Mouse (Mus musculus) heart, adult 2 months (tissue): ENCODE data around the gene Kcnip4. TPM values are rescaled to one million over a fixed set of nuclear protein-coding genes. Genes with fewer than 3 reads are reported as not detected.

Experiments used
- DNase-seq, 2 experiments: peaks; one replicate each; pipeline ENCODE4 v3.0.0; 2021
- H3K27ac ChIP-seq: fragments of 200-600 bp; 2 replicates; pipeline ENCODE4 v1.8.1; 2022
- H3K27me3 ChIP-seq: fragments of 200-500 bp; 2 replicates; pipeline ENCODE4 v1.6.1; 2012; ENCODE audit warnings: mild to moderate bottlenecking, low read length, inconsistent platforms, mixed read lengths; ENCODE audit not compliant: control insufficient read depth, insufficient read depth
- H3K36me3 ChIP-seq: fragments of 200-500 bp; 2 replicates; pipeline ENCODE4 v1.6.1; 2012; ENCODE audit warnings: low read length, inconsistent platforms; ENCODE audit not compliant: control insufficient read depth, insufficient read depth
- H3K4me1 ChIP-seq: fragments of 200-500 bp; 2 replicates; pipeline ENCODE4 v1.6.1; 2011; ENCODE audit warnings: low read length; ENCODE audit not compliant: control insufficient read depth, insufficient read depth
- H3K4me3 ChIP-seq: fragments of 200-600 bp; 2 replicates; pipeline ENCODE4 v1.8.1; 2022
- H3K79me2 ChIP-seq: fragments of 200-500 bp; replicated peaks from 2 replicates; pipeline ENCODE4 v1.6.1; 2012; ENCODE audit warnings: mild to moderate bottlenecking, inconsistent platforms, low read length, moderate library complexity, mixed read lengths; ENCODE audit not compliant: control insufficient read depth, insufficient read depth
- H3K9ac ChIP-seq: fragments of 200-500 bp; 2 replicates; pipeline ENCODE4 v1.6.1; 2012; ENCODE audit warnings: low read depth, mild to moderate bottlenecking, control low read depth, inconsistent platforms, low read length, mixed read lengths
- CTCF ChIP-seq: fragments of 200-600 bp; IDR thresholded peaks from 2 replicates; pipeline ENCODE4 v1.8.1; 2022; ENCODE audit warnings: antibody characterized with exemption, mild to moderate bottlenecking, moderate library complexity
- EP300 ChIP-seq: fragments of 200-500 bp; IDR thresholded peaks from 2 replicates; pipeline ENCODE4 v1.6.1; 2011; ENCODE audit warnings: low read depth, low read length, control low read depth; ENCODE audit not compliant: insufficient read depth
- POLR2A ChIP-seq: fragments of 200-500 bp; IDR thresholded peaks from 2 replicates; pipeline ENCODE4 v1.6.1; 2011; ENCODE audit warnings: mild to moderate bottlenecking, low read depth, low read length, control low read depth; ENCODE audit not compliant: insufficient read depth
- WGBS: fragments of 180-500 bp; shearing (Covaris S2); methylation state at CpG from one replicate; pipeline ENCODE4 v1.1.7; 2018; 5-methylcytosine and 5-hydroxymethylcytosine counted together
- intact Hi-C: fragments of 180-260 bp; cut with DNase I; formaldehyde crosslinking; loops from one replicate; pipeline ENCODE4 v1.15.1; 2025
- polyA plus RNA-seq: library from polyadenylated mRNA; depleted of rRNA; stranded (reverse); fragments of >200 nt; gene quantifications from 2 replicates; pipeline ENCODE4 v1.2.3, GENCODE M21; 2012
- total RNA-seq, 2 experiments: library from RNA; stranded (reverse); gene quantifications; 2 replicates each; pipeline ENCODE4 v1.2.3; 2021

Kcnip4 gene
- total and polyA plus RNA-seq, 3 experiments, result 0.10 TPM; not detected in 2

DNA sequence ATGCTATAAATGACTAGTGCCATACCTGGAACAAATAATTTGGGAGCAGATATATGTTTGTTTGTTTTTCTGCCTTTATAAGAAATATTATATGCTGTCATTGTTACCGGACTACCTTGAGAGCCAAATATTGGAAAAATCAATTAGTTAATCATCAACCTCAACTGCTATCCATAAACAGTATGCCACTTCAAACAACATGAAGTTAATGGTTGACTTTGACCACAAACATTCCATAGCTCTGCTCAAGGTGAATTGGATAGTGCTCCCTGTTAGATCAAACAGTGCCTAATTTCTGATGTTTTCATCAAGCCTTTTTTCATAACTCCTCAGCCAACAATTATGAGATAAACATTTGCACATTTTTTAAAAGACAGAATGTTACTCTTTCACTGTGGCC is 195.7 kb downstream of the Kcnip4 start:
- TF ChIP-seq EP300, result no peak
- TF ChIP-seq POLR2A, result no peak
- TF ChIP-seq CTCF, result no peak
- H3K27me3 ChIP-seq, result no peaks in the 10 kb centered on the region
- H3K79me2 ChIP-seq, result no peaks in the 10 kb centered on the region
- DNase-seq, result no peak
- H3K36me3 ChIP-seq, result no peaks in the 10 kb centered on the region
- WGBS, result 100% methylated on average over 1 of the region's 1 CpGs
- H3K9ac ChIP-seq, result no peak overlapping the region
- no peak overlapping the region for H3K4me3 ChIP-seq
- intact Hi-C loops, result no loop called here
- H3K4me1 ChIP-seq, result no peaks in the 10 kb centered on the region
- H3K27ac ChIP-seq, result no peak overlapping the region

DNA sequence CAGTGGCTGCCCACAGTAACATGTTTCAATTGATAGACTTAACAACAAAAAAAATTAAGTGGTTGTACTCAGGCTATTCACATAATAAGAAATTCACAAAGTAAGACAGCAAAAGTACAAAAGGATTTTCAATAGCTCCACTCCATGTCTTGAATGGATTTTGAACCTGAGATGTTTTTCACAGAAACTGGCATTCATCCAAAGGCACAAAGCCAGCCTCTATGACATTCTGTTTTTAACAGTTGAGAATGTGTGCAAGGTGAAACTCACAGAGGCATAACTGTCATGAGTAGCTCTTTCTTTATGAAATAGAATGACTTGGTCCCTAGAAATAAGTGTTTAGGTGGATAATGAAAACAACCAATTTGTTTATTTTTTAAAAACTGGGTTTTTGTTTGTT is 206.0 kb downstream of the Kcnip4 start:
- TF ChIP-seq EP300 (no peak), CTCF (no peak), POLR2A (no peak)
- intact Hi-C loops, result no loop called here
- H3K36me3 ChIP-seq, result no peaks in the 10 kb centered on the region

DNA sequence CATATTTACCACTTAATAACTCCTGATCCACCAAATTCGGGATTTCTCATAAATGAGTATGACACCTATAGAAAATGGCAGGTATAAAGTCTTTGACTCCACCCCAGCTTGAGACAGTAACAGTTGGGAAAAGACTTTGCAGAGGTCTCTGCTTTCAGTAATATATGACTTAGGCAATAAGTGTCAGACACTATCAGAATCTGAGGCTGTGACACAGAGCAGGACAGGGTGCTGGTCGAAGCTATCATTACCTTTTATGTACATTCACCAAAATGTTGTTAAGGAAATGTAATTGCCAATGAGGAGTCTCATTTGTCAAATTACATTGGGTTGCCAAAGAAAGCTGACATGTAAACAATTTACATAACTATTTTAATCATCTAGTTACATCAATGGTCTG is 206.8 kb downstream of the Kcnip4 start:
- no peak for DNase-seq

More for the DNA sequence above, 206.0 kb downstream of the Kcnip4 start:
- H3K4me1 ChIP-seq, result no peaks in the 10 kb centered on the region
- H3K79me2 ChIP-seq, result no peaks in the 10 kb centered on the region
- H3K27ac ChIP-seq, result no peak overlapping the region
- no peak overlapping the region for H3K9ac ChIP-seq
- H3K4me3 ChIP-seq, result no peak overlapping the region
- no peaks in the 10 kb centered on the region for H3K27me3 ChIP-seq
- no peak for DNase-seq

DNA sequence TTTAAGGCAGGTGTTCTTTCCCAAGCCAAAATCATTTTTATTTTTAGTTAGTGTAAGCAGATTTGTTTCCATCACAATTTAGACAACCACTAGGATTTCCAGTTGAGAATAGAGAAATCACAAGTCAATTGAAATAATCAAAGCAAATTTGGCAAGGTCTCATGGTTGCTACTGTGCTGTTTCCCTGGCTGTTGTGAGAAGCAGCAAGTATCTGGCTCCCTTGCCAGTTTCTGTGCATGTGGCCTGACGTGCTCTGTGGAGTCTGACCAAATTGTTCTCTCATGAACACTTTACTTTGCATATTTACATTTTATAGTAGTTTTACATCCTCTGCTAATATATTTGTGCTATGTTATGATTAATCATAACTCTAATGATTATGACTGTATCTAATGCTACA is 217.9 kb downstream of the Kcnip4 start:
- no peaks in the 10 kb centered on the region for H3K79me2 ChIP-seq
- H3K27me3 ChIP-seq, result no peaks in the 10 kb centered on the region
- no peak overlapping the region for H3K27ac ChIP-seq
- H3K4me1 ChIP-seq, result no peaks in the 10 kb centered on the region
- intact Hi-C loops, result no loop called here
- WGBS, result 38% methylated on average over 1 of the region's 1 CpGs
- TF ChIP-seq CTCF (no peak), EP300 (no peak), POLR2A (no peak)
- DNase-seq, result no peak
- H3K4me3 ChIP-seq, result no peak overlapping the region
- H3K9ac ChIP-seq, result no peak overlapping the region
- no peaks in the 10 kb centered on the region for H3K36me3 ChIP-seq

More for the DNA sequence above, 206.8 kb downstream of the Kcnip4 start:
- H3K4me3 ChIP-seq, result no peak overlapping the region
- intact Hi-C loops, result no loop called here
- WGBS, result 70% methylated on average over 2 of the region's 2 CpGs
- no peak overlapping the region for H3K9ac ChIP-seq
- TF ChIP-seq CTCF, result no peak
- TF ChIP-seq EP300, result no peak
- TF ChIP-seq POLR2A, result no peak
- H3K27me3 ChIP-seq, result no peaks in the 10 kb centered on the region
- H3K36me3 ChIP-seq, result no peaks in the 10 kb centered on the region
- H3K4me1 ChIP-seq, result no peaks in the 10 kb centered on the region
- no peaks in the 10 kb centered on the region for H3K79me2 ChIP-seq
- no peak overlapping the region for H3K27ac ChIP-seq

DNA sequence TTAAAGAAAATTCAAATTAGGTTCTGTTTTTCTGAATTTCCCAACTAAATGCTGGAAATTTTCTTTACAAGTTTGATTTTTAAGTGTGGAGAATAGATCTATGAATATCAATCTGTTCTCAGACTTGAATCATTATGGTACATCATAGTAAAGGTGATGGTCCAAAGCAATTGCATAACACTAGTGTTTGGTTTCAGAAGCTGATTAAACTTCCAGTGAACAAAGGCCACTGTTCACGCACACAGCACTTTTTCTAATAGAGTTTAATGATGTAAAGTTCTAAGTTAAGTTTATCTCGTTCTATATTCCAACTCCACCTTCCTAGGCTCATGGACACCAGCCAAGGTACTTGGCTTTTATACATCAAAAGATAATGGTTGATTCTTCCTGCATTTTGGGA is 219.4 kb downstream of the Kcnip4 start:
- H3K4me3 ChIP-seq, result no peak overlapping the region
- no peak for DNase-seq
- no peaks in the 10 kb centered on the region for H3K4me1 ChIP-seq
- 42% methylated on average over 2 of the region's 2 CpGs for WGBS
- H3K27ac ChIP-seq, result no peak overlapping the region
- no peaks in the 10 kb centered on the region for H3K36me3 ChIP-seq
- TF ChIP-seq CTCF (no peak), POLR2A (no peak), EP300 (no peak)
- no peak overlapping the region for H3K9ac ChIP-seq
- intact Hi-C loops, result no loop called here
- no peaks in the 10 kb centered on the region for H3K79me2 ChIP-seq
- H3K27me3 ChIP-seq, result no peaks in the 10 kb centered on the region

DNA sequence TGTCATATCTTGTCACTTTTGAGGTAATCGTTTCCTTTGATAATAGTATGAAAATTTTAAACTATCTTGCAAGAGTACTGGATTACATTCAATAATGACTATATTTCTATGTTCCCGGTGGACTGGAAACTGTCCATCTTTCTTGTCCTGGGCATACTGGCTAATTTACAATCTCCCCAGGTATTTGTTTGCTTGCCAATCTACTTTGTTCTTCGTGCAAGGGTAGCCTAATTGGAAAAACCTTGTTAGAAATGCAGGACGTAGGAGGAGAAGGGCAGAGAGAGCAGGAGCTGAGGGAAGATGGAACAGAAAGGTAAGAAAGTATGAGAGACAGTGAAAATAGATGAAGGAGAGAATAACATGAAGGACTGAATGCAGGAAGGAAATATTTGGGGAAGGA is 226.1 kb downstream of the Kcnip4 start:
- no peak overlapping the region for H3K27ac ChIP-seq
- no peaks in the 10 kb centered on the region for H3K27me3 ChIP-seq
- DNase-seq, result no peak
- no peaks in the 10 kb centered on the region for H3K4me1 ChIP-seq
- no peak for TF ChIP-seq EP300
- no peak for TF ChIP-seq CTCF
- no peak for TF ChIP-seq POLR2A
- no peaks in the 10 kb centered on the region for H3K36me3 ChIP-seq
- no peak overlapping the region for H3K9ac ChIP-seq
- H3K4me3 ChIP-seq, result no peak overlapping the region
- no peaks in the 10 kb centered on the region for H3K79me2 ChIP-seq
- intact Hi-C loops, result no loop called here
- WGBS, result 68% methylated on average over 4 of the region's 4 CpGs
